Mouse (Mus musculus) embryo, embryonic 11.5 days (tissue): ENCODE data around the gene Slc15a3.
A peak's percentile ranks its signal among the peaks of the same experiment; 100 is the strongest.

ENCODE experiments used
- DNase-seq: peaks from one replicate; pipeline ENCODE4 v3.0.0-alpha.2; 2012; ENCODE audit warnings: low read depth, low spot score

Gene Slc15a3

GRCm38 (mm10) chr19:10821319-10821718 lies 18.2 kb upstream of the Slc15a3 start:
- no peak for DNase-seq

- DNase-seq, result no peak
Measured at GRCm38 (mm10) chr19:10822534-10822933, 17.0 kb upstream of the Slc15a3 start.

GRCm38 (mm10) chr19:10824061-10824460 lies 15.5 kb upstream of the Slc15a3 start:
- no peak for DNase-seq

- no peak for DNase-seq
Measured at GRCm38 (mm10) chr19:10828321-10828720, 11.2 kb upstream of the Slc15a3 start.

- DNase-seq, result no peak
Measured at GRCm38 (mm10) chr19:10829436-10830175, 9.9 kb upstream of the Slc15a3 start, which contains the start of gene Cd6. Cd6 (minus strand) TSS chr19:10830058.

- peak; percentile 30 for DNase-seq
Measured at GRCm38 (mm10) chr19:10831424-10831823, 8.1 kb upstream of the Slc15a3 start.

GRCm38 (mm10) chr19:10832030-10832429 lies 7.5 kb upstream of the Slc15a3 start:
- no peak for DNase-seq

GRCm38 (mm10) chr19:10833611-10834010 lies 5.9 kb upstream of the Slc15a3 start:
- DNase-seq, result no peak

GRCm38 (mm10) chr19:10835671-10836070 lies 3.9 kb upstream of the Slc15a3 start:
- no peak for DNase-seq

- DNase-seq, result no peak
Measured at GRCm38 (mm10) chr19:10841721-10842626, 2.4 kb downstream of the Slc15a3 start.

GRCm38 (mm10) chr19:10842914-10843313 lies 3.4 kb downstream of the Slc15a3 start:
- no peak for DNase-seq

GRCm38 (mm10) chr19:10844206-10844605 lies 4.7 kb downstream of the Slc15a3 start:
- DNase-seq, result no peak

- no peak for DNase-seq
Measured at GRCm38 (mm10) chr19:10845454-10845853, 5.9 kb downstream of the Slc15a3 start.

GRCm38 (mm10) chr19:10846150-10846549 lies 6.6 kb downstream of the Slc15a3 start:
- no peak for DNase-seq

- DNase-seq, result no peak
Measured at GRCm38 (mm10) chr19:10847311-10848087, 8.0 kb downstream of the Slc15a3 start.

- DNase-seq, result no peak
Measured at GRCm38 (mm10) chr19:10855422-10855821, 15.9 kb downstream of the Slc15a3 start.

- DNase-seq, result no peak
Measured at GRCm38 (mm10) chr19:10856520-10856919, 17.0 kb downstream of the Slc15a3 start.

- DNase-seq, result no peak
Measured at GRCm38 (mm10) chr19:10860072-10860497, 20.6 kb downstream of the Slc15a3 start.

GRCm38 (mm10) chr19:10866351-10866750 lies 26.8 kb downstream of the Slc15a3 start:
- no peak for DNase-seq

- DNase-seq, result no peak
Measured at GRCm38 (mm10) chr19:10867946-10868622, 28.6 kb downstream of the Slc15a3 start.

GRCm38 (mm10) chr19:10868623-10869141 lies 29.2 kb downstream of the Slc15a3 start:
- no peak for DNase-seq
